Mouse (Mus musculus): ENCODE measurements around the gene Chrd. TPM values are rescaled to one million over a fixed set of nuclear protein-coding genes. Genes with fewer than 3 reads are reported as not detected.

Chrd gene
- polyA plus RNA-seq, 3 experiments from 2014 or later, result not detected

- ATAC-seq, result no peak
These were observed 22.1 kb upstream of the Chrd start for GRCm38 (mm10) chr16:20710810-20711209.

- no peak for ATAC-seq
These were observed 20.7 kb upstream of the Chrd start for GRCm38 (mm10) chr16:20712190-20712589.

GRCm38 (mm10) chr16:20712889-20713288, 20.0 kb upstream of the Chrd start:
- ATAC-seq, result no peak

GRCm38 (mm10) chr16:20714307-20715080, 18.4 kb upstream of the Chrd start:
- no peak for ATAC-seq

- ATAC-seq, result no peak
These were observed 17.8 kb upstream of the Chrd start for GRCm38 (mm10) chr16:20715161-20715560.

GRCm38 (mm10) chr16:20715566-20715965, 17.4 kb upstream of the Chrd start:
- ATAC-seq, result no peak

- peak; percentile 31 for ATAC-seq
These were observed 16.7 kb upstream of the Chrd start for GRCm38 (mm10) chr16:20715976-20716840.

- no peak for ATAC-seq
These were observed 16.1 kb upstream of the Chrd start for GRCm38 (mm10) chr16:20716841-20717180.

- peak; percentile 87 for ATAC-seq
These were observed 15.5 kb upstream of the Chrd start, which contains the start of the genes Polr2h and Clcn2 for GRCm38 (mm10) chr16:20717181-20717977. Gene Polr2h, plus strand, starts transcription at chr16:20717665. Gene Clcn2, minus strand, starts transcription at chr16:20717746.

GRCm38 (mm10) chr16:20717978-20718670, 14.8 kb upstream of the Chrd start:
- no peak for ATAC-seq

- ATAC-seq, result no peak
These were observed 11.1 kb upstream of the Chrd start for GRCm38 (mm10) chr16:20721808-20722207.

- no peak for ATAC-seq
These were observed 10.2 kb upstream of the Chrd start for GRCm38 (mm10) chr16:20722736-20723135.

- ATAC-seq, result no peak
These were observed 9.7 kb upstream of the Chrd start for GRCm38 (mm10) chr16:20723247-20723646.

GRCm38 (mm10) chr16:20724338-20724748, 8.6 kb upstream of the Chrd start:
- no peak for ATAC-seq

GRCm38 (mm10) chr16:20725321-20725720, 7.6 kb upstream of the Chrd start:
- no peak for ATAC-seq

GRCm38 (mm10) chr16:20725750-20726149, 7.2 kb upstream of the Chrd start:
- ATAC-seq, result no peak

GRCm38 (mm10) chr16:20726384-20726783, 6.5 kb upstream of the Chrd start:
- no peak for ATAC-seq

- no peak for ATAC-seq
These were observed 2.6 kb upstream of the Chrd start for GRCm38 (mm10) chr16:20730293-20730711.

- no peak for ATAC-seq
These were observed 1.2 kb upstream of the Chrd start for GRCm38 (mm10) chr16:20731688-20732087.

- ATAC-seq, result no peak
These were observed 539 bp upstream of the Chrd start for GRCm38 (mm10) chr16:20732251-20732924.
